Mouse (Mus musculus): ENCODE results near the gene Pirb.
"Not testable (repeated sequence)": the region's sequence is repeated elsewhere in the genome, so short reads cannot be mapped to it uniquely, and the experiment has no call there.

DNA sequence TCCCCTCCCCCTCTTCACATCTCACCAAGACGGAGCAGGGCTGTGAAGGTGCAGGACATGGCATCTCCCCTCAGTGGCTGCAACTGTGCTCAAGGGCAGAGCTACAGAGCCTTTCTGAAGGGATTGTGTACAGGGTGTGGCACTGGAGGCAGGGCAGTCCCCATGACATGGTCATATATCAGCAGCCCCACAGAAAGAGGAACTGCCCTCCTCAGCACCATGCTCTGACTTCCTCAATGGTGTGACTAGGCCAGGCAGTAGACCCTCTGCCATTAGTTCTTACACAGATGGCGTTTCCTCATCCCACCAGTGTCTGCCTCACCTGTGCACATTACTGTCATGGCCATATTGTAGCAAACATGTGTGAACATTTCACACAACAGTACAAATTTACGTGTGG lies at the start of gene Pirb:
- not testable (repeated sequence) for TF ChIP-seq CTCF (conservative IDR thresholded peaks at IDR 0.05; ENCODE audit: insufficient read depth, insufficient read length, low read depth, low read length); POLR2A (IDR thresholded peaks at IDR 0.05; ENCODE audit: low read depth, low read length)

Measured in kidney, adult 2 months (tissue).